Mouse (Mus musculus): ENCODE results near the gene Glo1.

Glo1 gene

DNA sequence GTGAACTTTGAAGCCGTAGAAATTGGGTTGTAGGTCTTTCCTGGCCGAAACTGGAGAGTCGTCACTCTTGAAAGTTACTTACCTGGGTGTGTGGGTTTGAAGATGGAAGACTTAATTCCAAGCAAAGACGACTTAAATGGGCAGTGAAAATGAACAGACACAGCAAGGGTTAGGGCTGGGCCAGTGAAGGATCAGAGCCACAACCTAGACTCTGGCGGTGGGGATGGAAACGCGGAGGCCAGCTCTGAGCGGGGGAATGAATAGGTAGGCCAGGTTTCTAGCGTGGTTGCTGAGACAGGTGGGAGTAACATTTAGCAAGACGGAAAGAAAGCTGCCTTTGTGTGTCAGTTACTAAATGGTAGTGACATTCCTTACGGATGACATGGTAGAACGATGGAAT is 49.7 kb downstream of the Glo1 start:
- DNase-seq (ENCODE audit: low spot score): no peak

- DNase-seq (ENCODE audit: low spot score): peak; percentile 90
Measured at GRCm38 (mm10) chr17:30575941-30576773, 50.5 kb downstream of the Glo1 start, which contains the start of gene Btbd9. TSS of gene Btbd9 (minus strand) at chr17:30576488.

DNA sequence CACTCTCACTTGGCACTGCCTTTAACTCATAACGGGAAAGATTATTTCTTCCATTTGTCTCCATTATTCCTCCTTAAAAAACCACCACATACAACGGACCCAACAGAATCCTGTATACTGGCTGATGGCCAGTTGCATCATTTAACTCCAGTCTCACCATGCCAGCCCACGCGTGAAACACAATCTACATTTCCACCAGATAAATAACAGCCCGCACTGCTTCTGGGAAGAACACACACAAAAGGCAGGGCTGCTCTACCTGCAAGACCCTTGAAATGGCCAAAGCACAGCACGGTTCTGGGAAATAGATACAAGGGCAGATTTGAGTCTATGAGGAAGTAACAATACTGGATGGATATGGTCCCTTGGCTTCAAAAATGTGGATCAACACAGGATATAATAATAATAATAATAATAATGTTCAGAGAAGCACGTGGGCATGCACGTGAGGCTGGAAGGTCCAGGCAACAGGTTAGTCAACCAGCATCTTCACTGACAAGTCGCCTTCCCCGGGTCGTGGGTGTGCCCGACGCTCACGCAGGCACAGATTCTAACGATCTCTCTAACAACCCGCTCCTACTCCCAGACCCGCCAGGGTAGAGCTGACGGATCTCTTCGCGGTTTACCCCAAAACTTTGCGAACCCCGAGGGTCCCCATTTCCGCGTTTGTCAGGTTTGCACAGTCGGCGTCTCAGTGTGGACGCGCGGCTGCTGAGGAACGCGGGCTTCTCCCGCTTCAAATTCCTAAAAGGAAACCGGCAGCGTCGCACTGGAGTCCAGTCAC is 51.4 kb downstream of the Glo1 start:
- DNase-seq (ENCODE audit: low spot score): no peak

DNA sequence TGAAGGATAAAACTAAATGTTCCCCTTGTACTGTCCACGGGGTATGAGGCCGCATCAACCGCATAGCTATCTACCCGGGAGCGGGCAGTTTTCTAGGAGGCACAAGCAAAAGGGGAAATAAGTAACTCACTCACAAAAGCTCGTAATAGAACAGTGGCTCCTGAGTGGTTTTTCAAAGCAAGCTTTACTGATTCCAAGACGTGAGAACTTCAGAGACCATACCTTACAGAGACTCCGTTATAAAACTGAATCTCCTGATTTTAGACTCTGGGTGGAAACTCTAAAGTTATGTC is 51.9 kb downstream of the Glo1 start:
- DNase-seq (ENCODE audit: low spot score): no peak

- DNase-seq (ENCODE audit: low spot score): no peak
Measured at GRCm38 (mm10) chr17:30573990-30574782, 52.5 kb downstream of the Glo1 start.

DNA sequence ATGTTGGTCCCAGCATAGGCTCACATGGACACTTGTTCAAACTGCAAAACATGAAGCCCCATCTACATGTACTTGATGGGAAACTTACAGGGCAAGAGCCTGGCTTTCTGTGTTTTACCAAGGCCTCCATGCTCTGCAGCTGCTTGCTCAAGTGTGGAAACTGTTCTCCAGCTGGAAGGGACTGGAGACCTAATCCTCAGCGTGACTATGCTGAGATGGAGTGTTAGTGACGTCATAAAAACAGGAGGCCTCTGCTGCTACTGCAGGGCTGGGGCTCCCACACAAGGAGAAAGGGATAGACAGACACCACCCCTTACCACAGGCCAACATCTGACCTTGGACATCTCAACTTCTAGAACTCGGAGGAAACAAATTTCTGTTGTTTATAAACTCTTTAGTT is 55.7 kb downstream of the Glo1 start:
- DNase-seq (ENCODE audit: low spot score): no peak

GRCm38 (mm10) chr17:30570173-30570572 is 56.5 kb downstream of the Glo1 start:
- DNase-seq (ENCODE audit: low spot score): no peak

DNA sequence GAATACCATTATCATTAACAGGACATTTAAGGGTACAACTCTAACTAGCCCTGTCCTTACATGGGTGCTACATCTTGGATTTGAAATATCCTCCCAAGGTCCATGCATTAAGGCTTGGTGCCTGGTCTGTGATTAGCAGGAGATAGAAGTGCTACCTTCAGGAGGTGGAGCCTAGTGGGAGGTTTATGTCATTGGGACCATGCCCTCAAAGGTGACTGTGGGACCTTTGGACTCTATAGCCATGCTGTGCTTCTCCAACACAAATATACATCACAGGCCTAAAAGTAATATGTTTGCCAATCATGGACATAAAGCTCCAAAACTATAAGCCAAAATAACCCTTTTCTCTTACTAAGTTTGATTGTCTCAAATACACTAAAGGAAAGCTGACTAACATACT is 58.2 kb downstream of the Glo1 start:
- DNase-seq (ENCODE audit: low spot score): no peak

GRCm38 (mm10) chr17:30564971-30565370 is 61.7 kb downstream of the Glo1 start:
- no peak for DNase-seq (ENCODE audit: low spot score)

DNA sequence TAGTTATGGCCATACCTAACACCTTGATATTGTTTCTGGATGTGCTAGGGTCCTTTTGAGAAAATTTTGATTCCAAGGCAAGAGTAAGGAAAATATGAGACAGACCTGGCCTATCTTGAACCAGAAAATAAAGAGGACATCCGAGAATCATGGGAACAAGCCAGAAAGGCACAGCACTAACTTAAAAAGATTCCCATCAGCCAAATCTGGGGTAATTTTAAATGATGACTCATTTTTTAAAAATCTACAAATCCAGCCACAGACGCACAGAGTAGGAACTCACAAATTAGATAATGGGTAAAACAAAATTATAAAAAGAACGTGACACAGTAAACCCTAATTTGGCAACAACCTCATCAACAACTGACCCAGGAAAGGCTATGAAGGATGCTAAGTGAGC is 62.3 kb downstream of the Glo1 start:
- DNase-seq (ENCODE audit: low spot score): no peak

DNA sequence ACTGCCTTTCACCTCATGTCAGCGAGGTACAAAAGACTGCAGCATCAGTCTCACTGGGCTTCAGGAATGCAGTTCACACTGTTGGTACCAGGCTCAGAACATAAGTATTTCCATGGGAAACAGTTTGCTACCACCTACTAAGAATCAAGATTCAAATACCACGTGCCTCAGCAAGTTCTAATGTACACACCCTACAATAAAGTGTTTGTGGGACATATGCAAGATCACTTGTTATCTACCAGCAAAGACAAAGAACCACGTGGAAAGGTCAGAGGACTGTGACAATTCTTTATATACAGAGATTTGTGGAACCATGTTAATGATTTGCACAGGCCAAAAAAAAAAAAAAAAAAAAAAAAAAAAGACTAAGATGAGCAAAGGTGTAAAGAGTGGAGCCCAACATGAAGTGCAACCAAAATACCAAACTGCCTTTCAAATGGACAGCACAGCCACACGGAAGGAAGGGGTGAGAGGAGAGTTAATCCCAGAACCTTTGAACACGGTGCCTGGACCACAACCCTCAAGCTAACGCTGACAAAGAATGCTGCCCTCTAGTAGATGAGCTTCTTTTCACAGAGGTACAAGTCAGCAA is 63.1 kb downstream of the Glo1 start:
- DNase-seq (ENCODE audit: low spot score): no peak

GRCm38 (mm10) chr17:30562770-30563169 is 63.9 kb downstream of the Glo1 start:
- no peak for DNase-seq (ENCODE audit: low spot score)

DNA sequence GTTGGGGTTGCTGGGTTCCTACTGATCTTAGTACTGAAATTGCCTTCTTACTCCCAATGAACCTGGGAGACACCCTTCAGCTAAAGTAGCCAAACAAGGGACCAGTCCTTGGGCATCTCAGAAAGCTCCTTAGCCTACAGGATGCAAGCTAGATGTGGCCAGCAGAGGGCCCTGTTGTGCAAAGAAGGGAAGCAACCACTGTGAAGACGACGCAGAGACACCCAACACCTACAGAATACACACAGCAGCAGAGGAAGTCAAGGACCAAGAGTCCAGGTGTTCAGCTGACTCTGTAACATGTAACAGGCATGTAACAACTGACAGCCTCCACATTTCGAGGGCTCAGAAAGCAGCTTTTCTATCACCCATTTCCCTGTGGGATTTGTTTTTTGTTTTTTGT is 67.1 kb downstream of the Glo1 start:
- peak; percentile 61 for DNase-seq (ENCODE audit: low spot score)

DNA sequence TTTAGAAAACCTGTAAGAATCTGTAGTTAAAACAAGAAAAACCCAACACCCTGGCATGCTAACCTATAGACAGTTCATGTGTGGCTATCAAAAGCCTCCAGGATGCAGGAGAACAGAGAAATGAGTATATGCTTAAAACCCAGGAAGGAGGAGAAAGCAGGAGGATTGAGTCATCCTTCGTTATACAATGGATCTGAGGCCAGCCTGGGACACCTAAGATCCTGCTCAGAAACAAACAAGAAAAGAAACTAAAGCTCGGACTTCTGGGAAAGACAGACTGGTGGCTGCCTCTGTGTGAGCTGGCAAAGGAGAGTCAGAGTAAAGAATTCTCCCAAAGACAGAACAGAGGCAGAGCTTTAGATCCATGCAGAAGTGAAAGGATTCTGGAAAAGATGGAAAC is 68.0 kb downstream of the Glo1 start:
- no peak for DNase-seq (ENCODE audit: low spot score)

DNA sequence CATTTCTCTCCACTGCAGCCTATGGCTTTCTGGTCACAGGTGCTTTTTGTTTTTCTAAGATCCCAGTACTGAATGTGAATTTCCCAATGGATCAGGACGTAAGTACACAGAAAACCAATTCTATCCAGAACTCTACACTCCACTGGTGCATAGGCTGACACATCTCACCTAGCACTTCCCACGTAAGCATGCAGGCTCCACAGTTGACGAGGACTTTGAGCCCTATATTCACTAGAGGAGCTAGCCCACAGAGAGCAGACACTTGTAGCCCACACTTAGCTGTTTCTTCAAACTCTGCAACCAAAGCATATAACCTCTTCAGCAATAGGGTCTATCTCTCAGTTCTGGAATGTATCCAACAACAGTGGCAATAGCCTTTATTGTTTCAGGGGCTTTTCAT is 70.2 kb downstream of the Glo1 start:
- DNase-seq (ENCODE audit: low spot score): no peak

DNA sequence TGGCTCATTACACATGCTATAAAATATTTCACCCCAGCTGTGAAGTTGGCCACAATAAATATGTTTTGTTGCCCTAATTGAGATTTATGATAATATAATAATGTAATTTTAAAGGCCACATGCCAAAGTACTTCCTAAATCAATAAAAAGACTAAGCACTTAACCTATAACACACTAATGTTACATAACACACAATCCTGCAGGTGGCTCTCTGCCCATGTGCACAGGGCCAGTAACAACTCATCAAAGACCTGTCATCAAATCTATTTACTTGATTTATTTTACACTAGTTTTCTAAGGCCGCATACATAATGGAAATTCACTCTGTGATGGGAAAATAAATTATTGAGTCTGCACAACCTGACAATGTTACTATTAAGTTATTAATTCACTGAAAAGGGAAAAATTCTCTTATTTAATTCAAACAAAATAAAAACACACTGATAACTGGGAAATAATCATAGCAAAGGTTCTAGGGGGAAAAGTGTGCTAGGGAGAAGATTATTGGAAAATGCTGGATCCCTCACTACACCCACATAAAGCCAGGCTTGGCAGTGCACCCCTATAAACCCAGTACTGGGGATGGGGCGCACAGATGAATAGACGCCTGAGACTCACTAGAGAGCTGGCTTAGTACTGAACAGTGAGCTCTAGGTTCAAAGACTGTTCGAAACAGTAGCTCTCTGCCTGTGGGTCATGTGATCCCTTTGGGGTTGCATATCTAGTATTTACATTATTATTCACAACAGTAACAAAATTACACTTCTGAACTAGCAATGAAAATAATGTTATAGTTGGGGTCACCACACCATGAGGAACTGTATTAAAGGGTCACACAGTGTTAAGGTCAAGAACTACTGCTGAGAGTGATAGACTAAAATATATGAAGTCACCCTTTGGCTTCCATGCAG is 73.4 kb downstream of the Glo1 start:
- DNase-seq (ENCODE audit: low spot score): no peak

DNA sequence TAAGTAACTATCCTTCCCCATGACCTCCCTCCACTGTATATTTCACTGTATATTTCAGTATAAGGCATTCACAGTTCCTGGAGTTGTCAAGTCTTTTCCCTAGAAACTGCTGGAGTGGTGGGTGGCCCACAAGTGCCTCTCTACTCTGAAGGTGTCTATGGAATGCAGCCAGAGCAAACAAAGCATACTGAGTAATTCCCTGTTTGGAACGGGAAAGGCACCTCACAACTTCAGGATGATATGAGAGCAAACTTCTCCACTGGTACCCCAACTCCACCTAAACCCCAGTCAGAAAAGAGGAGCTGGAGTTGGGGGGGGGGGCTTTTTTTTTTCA is 75.9 kb downstream of the Glo1 start:
- no peak for DNase-seq (ENCODE audit: low spot score)

DNA sequence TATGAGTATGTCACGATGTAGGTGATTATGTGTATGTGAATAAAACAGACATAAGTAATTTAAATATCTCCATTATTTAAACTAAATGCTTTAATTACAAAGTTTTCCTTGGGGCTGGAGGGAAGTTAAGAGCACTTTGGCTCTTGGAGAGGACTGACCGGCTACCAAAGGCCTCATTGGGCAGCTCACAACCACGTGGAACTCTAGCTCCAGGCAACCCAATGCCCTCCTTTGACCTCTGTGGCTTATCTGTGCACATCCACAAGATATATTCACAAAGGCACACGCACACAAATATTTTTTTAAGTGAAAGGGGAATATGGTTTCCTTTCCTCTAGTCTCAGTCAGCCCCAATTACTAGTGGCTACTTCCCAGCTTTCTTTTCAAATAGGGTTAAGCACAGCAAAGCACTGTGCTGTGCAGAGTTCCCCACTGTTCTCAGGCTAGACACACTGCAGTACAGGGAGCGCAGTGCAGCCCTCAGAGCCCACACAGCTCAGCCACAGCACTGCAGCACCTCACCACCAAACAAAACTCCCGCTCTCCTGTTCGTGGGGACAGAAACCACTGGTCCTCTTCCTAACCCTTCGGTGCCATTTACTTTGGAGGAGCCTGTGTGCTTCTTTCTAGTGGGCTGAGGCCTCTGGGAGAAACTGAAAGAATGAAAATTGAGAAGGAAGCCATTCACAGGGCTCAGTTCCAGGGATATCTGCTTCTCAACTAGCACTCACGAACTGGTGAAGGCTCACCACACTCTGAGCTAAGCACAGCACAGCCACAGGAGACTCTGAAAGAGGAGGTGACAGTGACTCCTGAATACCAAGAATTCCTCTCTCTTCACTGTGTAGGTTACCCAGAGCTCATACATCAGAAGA is 76.5 kb downstream of the Glo1 start:
- no peak for DNase-seq (ENCODE audit: low spot score)

GRCm38 (mm10) chr17:30539098-30539497 is 87.6 kb downstream of the Glo1 start:
- no peak for DNase-seq (ENCODE audit: low spot score)

DNA sequence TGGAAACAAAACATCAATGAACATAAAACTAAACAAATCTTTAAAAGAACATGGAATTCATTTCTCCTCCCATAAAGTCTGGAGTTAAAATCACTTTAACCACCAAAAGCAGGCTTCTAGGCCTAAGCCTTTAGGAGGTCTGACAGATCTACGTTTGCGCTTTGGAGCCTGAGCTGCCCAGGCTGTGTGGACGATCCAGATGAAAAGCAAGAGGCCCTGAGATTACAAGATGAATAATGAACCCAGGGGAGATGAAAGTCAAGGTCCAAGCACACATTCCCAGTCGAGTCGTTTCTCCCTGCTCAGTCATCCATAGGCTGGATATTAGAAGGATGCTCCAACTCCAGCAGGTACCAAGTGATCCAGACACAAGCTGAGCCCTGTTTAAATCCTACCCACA is 90.0 kb downstream of the Glo1 start:
- no peak for DNase-seq (ENCODE audit: low spot score)
